Mouse (Mus musculus) retina, adult 2 months (tissue): ENCODE measurements around the gene Fam19a5.

Source experiments
- DNase-seq: peaks from one replicate; pipeline ENCODE4 v3.0.0-alpha.2; 2012; ENCODE audit warnings: low read depth, low spot score

Gene Fam19a5

GRCm38 (mm10) chr15:87543599-87544338 is at the start of gene Fam19a5:
Gene Fam19a5 (plus strand): TSS chr15:87544299.
- DNase-seq: no peak

- DNase-seq: no peak
These were observed 42.4 kb upstream of the Fam19a5 start for GRCm38 (mm10) chr15:87501737-87502136.

GRCm38 (mm10) chr15:87507349-87507748 is 36.8 kb upstream of the Fam19a5 start:
- DNase-seq: no peak

- DNase-seq: no peak
These were observed 33.2 kb upstream of the Fam19a5 start for GRCm38 (mm10) chr15:87510886-87511285.

- DNase-seq: no peak
These were observed 25.9 kb upstream of the Fam19a5 start for GRCm38 (mm10) chr15:87518161-87518560.

GRCm38 (mm10) chr15:87529271-87529670 is 14.8 kb upstream of the Fam19a5 start:
- no peak for DNase-seq

GRCm38 (mm10) chr15:87541656-87542055 is 2.4 kb upstream of the Fam19a5 start:
- no peak for DNase-seq

GRCm38 (mm10) chr15:87544401-87545129 is 466 bp downstream of the Fam19a5 start:
- DNase-seq: no peak

- DNase-seq: no peak
These were observed 1.1 kb downstream of the Fam19a5 start for GRCm38 (mm10) chr15:87545130-87545642.

GRCm38 (mm10) chr15:87545731-87546360 is 1.7 kb downstream of the Fam19a5 start:
- DNase-seq: no peak

GRCm38 (mm10) chr15:87547022-87547421 is 2.9 kb downstream of the Fam19a5 start:
- DNase-seq: no peak

- DNase-seq: no peak
These were observed 5.6 kb downstream of the Fam19a5 start for GRCm38 (mm10) chr15:87549724-87550123.

GRCm38 (mm10) chr15:87550756-87551155 is 6.7 kb downstream of the Fam19a5 start:
- no peak for DNase-seq

- no peak for DNase-seq
These were observed 7.5 kb downstream of the Fam19a5 start for GRCm38 (mm10) chr15:87551556-87551955.

GRCm38 (mm10) chr15:87555811-87556210 is 11.7 kb downstream of the Fam19a5 start:
- DNase-seq: no peak

- DNase-seq: no peak
These were observed 20.2 kb downstream of the Fam19a5 start for GRCm38 (mm10) chr15:87564331-87564730.

GRCm38 (mm10) chr15:87566040-87566929 is 22.2 kb downstream of the Fam19a5 start:
- no peak for DNase-seq

GRCm38 (mm10) chr15:87570182-87570581 is 26.1 kb downstream of the Fam19a5 start:
- DNase-seq: no peak

- DNase-seq: no peak
These were observed 35.8 kb downstream of the Fam19a5 start for GRCm38 (mm10) chr15:87579861-87580260.

- no peak for DNase-seq
These were observed 40.0 kb downstream of the Fam19a5 start for GRCm38 (mm10) chr15:87583921-87584621.

- DNase-seq: no peak
These were observed 46.9 kb downstream of the Fam19a5 start for GRCm38 (mm10) chr15:87590975-87591374.
